Mouse (Mus musculus) left cerebral cortex, adult 9 months (tissue): ENCODE data around the gene Hist1h2bg.
"Not testable (repeated sequence)": the region's sequence is repeated elsewhere in the genome, so short reads cannot be mapped to it uniquely, and the experiment has no call there.

ENCODE experiments used
- DNase-seq, 2 experiments: peaks; one replicate each; pipeline ENCODE4 v3.0.0; 2022; ENCODE audit warnings: low spot score in 2 of 2

Gene Hist1h2bg

GRCm38 (mm10) chr13:23561883-23562659 is 9.1 kb upstream of the Hist1h2bg start, which contains the start of gene Hist1h3e:
Gene Hist1h3e, minus strand, starts transcription at chr13:23562369.
- DNase-seq: peak; percentile 95 to 97

DNA sequence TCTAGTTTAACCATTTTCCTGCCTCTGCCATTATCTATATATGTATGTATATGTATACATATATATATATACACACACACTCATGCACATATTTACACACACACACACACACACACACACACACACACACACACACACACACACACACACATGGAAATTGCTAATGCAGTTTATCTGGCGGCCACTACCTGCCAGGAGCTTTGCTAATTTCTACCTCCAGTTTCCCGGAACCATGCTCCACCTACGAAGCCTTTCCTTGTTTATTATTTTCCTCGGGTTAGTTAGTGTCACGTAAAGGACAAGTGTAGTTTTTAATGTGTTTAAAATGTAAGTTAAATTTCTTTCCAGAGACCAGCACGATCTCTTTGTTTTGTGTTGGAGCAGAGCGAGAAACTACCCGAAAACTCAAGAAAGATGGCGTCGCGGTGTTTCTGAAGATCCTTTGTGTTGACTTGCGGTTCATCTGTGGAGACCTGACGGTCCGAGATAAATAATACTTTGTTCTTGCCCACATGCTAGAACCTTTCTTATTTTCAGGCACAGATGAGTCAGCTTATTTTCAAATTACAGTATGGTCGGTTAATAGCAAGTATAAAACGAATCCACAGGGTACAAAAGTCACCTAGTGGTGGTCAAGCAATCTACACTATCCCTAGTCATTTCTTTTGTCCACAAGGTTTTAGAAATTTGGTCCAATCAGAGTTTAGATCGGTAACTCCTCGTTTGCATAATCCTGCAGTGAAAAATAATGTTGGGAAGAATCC is 8.3 kb upstream of the Hist1h2bg start:
- peak in 1 of 2 experiments; percentile 49 for DNase-seq

DNA sequence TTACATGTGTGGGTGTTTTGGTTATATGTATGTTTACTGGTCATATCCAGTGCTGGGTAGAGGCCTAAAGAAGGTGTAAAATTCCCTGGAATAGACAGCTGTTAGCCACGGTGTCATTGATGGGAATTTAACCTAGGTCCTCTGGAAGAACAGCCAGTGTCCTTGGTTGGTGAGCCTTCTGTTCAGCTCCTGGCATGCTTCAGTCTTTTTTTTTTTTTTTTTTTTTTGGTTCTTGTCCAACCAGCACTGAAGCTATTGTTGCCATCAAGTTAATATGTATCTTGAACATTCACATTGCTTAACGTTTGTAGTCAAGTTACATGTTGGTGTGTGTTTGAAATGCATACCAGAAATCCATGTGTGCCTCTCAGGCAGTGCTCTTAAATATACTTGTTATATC is 6.7 kb upstream of the Hist1h2bg start:
- DNase-seq: no peak

DNA sequence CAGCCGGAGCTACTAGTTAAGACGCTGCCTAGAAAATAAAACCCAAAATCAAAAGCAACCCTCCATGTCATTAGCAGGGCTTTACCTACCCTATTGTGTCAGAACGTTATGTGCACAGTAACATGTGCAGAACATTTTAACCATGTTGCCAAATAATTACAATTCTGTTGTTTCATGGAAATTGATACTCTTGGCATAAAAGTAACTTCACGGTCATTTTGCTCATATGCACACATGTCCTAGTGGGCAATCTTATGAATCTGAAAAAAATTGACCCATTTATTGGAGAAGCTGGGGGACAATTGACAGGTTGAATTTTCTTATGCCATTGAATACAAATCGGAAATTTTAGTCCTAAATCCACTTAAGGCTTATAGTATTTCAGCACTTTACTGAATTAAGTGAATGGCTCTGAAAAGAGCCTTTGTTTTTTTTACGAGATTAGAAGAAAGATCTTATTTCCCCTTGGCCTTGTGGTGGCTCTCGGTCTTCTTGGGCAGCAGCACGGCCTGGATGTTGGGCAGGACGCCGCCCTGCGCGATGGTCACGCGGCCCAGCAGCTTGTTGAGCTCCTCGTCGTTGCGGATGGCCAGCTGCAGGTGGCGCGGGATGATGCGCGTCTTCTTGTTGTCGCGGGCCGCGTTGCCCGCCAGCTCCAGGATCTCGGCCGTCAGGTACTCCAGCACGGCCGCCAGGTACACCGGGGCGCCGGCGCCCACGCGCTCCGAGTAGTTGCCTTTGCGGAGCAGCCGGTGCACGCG is 755 bp upstream of the Hist1h2bg start:
- not testable (repeated sequence) for DNase-seq

DNA sequence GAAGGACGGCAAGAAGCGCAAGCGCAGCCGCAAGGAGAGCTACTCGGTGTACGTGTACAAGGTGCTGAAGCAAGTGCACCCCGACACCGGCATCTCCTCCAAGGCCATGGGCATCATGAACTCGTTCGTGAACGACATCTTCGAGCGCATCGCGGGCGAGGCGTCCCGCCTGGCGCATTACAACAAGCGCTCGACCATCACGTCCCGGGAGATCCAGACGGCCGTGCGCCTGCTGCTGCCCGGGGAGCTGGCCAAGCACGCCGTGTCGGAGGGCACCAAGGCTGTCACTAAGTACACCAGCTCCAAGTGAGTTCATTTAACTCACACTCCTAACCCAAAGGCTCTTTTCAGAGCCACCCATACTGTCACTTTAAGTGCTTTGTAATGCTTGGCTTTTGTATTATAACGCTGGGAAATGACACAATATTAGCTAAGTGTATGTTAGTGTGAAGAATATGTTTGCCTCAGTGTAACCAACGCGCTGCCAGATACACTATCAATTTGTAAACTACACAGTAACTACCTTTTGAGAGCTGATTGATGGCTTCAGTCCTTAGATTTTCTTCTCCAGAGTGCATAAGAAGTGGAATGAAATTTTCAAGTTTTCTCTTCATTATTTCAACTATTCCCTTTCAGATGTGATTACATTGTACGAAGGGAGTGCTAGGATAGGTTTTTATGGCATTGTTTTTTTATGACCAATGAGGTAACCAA is 465 bp downstream of the Hist1h2bg start:
- DNase-seq: not testable (repeated sequence)

- DNase-seq: no peak
Measured at GRCm38 (mm10) chr13:23572218-23573033, 1.2 kb downstream of the Hist1h2bg start.

DNA sequence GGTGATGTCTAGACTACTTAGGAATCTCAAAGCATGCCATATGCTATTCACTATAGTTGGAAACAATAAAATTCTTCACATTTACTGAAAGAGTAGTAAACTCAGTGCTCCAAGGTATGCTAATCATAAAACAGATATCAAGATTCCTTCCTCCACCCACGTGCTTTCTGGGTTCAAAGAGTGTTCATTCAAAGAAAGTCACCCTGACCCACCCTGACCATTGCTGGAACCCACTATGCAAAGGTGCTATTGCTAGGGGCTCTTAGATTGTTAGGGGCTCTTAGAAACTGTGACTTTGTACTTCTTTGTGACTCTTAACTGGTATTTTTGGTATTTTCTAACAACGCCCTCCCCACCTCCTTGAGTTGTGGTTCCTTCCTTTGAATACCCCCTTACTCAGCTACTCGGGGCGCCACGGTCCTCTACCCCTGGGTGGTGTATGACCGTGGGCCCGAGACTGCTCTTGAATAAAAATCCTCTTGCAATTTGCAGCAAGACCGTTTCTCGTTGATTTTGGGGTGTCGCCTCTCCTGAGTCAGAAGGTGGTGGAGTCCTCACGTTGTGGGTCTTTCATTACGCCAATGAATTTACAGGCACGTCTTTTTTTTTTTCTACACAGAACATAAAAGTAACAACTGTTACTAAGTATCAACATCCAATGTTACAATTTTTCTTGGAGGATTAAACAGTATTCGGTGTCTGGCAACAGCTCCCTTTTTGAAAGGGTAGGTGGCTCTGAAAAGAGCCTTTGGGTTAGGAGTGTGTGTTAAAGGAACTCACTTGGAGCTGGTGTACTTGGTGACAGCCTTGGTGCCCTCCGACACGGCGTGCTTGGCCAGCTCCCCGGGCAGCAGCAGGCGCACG is 2.1 kb downstream of the Hist1h2bg start:
- DNase-seq: not testable (repeated sequence)

GRCm38 (mm10) chr13:23573898-23574524 is 2.8 kb downstream of the Hist1h2bg start, which contains the start of the genes Hist1h2bf and Hist1h2ad:
Gene Hist1h2bf, minus strand, starts transcription at chr13:23574196.
Gene Hist1h2ad, plus strand, starts transcription at chr13:23574381.
- DNase-seq: peak; percentile 96 to 97

DNA sequence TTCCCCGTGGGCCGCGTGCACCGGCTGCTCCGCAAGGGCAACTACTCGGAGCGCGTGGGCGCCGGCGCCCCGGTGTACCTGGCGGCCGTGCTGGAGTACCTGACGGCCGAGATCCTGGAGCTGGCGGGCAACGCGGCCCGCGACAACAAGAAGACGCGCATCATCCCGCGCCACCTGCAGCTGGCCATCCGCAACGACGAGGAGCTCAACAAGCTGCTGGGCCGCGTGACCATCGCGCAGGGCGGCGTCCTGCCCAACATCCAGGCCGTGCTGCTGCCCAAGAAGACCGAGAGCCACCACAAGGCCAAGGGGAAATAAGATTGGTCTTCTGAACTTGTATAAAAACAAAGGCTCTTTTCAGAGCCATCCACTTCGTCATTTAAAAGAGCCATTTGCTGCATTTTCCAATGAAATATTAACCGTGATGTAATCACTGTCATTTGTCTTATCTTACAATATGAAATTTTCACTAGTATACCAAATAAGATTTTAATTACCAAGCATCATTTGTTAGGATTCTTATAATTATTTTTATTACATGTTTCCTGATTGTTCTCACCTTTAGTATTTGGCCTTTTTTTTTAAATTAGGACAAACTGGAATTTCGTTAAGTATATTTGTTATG is 3.5 kb downstream of the Hist1h2bg start:
- DNase-seq: not testable (repeated sequence)

DNA sequence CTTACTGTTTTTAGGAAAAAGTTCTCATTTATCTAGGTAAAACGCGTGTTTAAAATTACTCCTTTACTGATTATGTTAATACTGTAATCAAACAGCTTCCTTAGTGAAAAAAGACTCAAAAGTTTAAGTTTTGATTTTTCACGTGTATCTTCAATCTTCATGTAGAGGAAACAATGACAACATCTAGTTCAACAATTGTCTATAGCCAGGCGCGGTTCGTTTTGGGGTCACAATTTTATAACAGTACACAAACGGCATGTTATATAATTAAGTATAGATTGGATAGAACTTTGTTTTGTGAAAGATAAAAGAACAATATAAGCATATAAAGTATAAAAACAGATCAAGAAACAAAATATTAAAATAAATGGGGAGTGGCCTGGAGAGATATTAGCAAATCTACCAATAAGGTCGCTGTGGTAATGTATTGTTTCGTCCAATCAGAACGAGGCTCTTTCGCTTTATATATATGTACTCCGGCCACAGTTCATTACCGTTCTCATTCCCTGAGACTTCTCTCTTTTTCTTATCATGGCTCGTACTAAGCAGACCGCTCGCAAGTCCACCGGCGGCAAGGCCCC is 4.2 kb downstream of the Hist1h2bg start, which contains the start of gene Hist1h3d:
TSS of gene Hist1h3d (plus strand) at position 493 of the 581 bp plus-strand sequence.
- DNase-seq: peak; percentile 69 to 83

DNA sequence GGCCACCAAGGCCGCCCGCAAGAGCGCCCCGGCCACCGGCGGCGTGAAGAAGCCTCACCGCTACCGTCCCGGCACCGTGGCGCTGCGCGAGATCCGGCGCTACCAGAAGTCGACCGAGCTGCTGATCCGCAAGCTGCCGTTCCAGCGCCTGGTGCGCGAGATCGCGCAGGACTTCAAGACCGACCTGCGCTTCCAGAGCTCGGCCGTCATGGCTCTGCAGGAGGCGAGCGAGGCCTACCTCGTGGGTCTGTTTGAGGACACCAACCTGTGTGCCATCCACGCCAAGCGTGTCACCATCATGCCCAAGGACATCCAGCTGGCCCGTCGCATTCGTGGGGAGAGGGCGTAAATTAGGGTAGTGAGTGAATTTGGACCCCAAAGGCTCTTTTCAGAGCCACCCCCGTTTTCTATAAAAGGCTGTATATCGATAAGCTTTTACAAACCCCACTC is 4.7 kb downstream of the Hist1h2bg start:
- not testable (repeated sequence) for DNase-seq

- no peak for DNase-seq
Measured at GRCm38 (mm10) chr13:23576351-23576881, 5.2 kb downstream of the Hist1h2bg start.

DNA sequence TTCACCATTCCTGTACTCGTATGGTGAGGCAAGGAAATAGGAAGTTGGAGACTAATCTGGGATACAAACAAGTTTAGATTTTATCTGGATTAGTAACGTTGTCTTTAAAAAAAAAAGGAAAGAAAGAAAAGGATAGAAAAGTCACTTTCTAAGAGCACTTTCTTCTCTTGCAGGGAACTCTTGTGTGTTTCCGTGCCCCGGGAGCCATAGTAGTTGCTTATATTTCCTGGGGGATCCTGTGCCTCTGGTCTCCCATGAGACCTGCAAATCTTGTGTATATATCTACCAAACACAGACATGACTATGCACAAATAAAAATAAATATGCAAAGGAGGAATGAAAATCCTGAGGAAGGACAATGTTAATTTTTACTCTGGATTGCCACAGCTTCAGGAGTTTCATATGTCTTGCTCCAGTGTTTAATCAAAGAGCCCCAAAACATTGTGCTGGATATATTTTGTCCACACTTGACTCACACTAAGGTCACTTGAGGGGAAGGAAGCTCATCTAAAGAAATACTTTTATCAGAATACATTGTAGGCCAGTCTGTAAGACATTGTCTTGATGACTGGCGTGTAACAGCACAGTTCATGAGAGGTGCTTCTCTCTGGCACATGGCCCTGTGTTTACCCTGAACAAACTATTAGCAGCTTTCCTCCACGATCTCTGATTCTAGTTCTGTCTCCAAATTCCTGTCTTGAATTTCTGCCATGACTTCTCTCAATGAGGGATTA is 5.9 kb downstream of the Hist1h2bg start:
- DNase-seq: no peak

DNA sequence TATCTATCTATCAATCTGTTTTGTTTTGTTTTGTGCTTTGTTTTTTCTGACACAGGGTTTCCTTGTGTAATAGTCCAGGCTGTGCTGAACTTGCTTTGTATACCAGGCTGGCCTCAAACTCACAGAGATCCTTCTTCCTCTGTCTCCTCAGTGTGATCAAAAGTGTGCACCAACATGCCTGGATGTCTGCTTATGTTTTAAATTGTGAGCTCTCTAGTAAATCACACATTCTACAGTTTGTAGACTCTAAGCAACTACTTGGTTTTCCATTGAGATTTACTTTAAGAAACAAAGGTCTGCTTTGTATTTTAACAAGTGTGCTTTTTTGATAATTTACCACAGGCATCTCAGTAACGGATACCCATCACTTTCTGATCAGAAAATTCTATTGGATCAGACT is 6.6 kb downstream of the Hist1h2bg start:
- no peak for DNase-seq

GRCm38 (mm10) chr13:23581408-23582218 is 10.4 kb downstream of the Hist1h2bg start, which contains the start of gene Hist1h4d:
Gene Hist1h4d, plus strand, starts transcription at chr13:23581598.
- DNase-seq: peak; percentile 96 to 99
